Mouse (Mus musculus) hematopoietic multipotent progenitor cell, adult 10-12 weeks (in vitro differentiated cells): ENCODE results near the gene Vwa8. TPM values are rescaled to one million over a fixed set of nuclear protein-coding genes. Genes with fewer than 3 reads are reported as not detected.

Experiments
- polyA plus RNA-seq: library from polyadenylated mRNA; stranded (reverse); fragments of >175 nt; gene quantifications from 2 replicates; pipeline ENCODE4 v1.2.3, GENCODE M21; 2012; ENCODE audit warnings: low replicate concordance

Gene Vwa8
- 3.4 and 4.9 TPM in 2 replicates for polyA plus RNA-seq

GRCm38 (mm10) chr14:78848941-78849911 lies at the start of gene Vwa8:
Gene Vwa8, plus strand, starts transcription at chr14:78849052.

Other genes with a start within 250 kb of the Vwa8 start
- gene Dgkh, start 116.3 kb upstream of the Vwa8 start, polyA plus RNA-seq = 0.40 and 0.59 TPM in 2 replicates